Mouse (Mus musculus) adrenal gland, postnatal 4 days (tissue): ENCODE results near the gene Rsbn1l. TPM values are rescaled to one million over a fixed set of nuclear protein-coding genes. Genes with fewer than 3 reads are reported as not detected.

Experiments
- total RNA-seq, 2 experiments: library from RNA; stranded (reverse); gene quantifications; 2 replicates each; pipeline ENCODE4 v1.2.3; 2021

Rsbn1l gene
- total RNA-seq, 2 experiments from 2014 or later, result 19.5 to 21.8 TPM

Other genes with a start within 250 kb of the Rsbn1l start
- gene Phtf2, start 74.3 kb downstream of the Rsbn1l start, total RNA-seq, result 10 to 100 TPM; 13.9 to 14.6 TPM
- 10 to 100 TPM; 24.5 to 27.6 TPM for gene Tmem60, start 74.2 kb downstream of the Rsbn1l start, total RNA-seq
- gene Ptpn12, start 99.5 kb upstream of the Rsbn1l start, total RNA-seq, result 10 to 100 TPM; 52.2 to 55.8 TPM
- gene Gsap, start 229.9 kb upstream of the Rsbn1l start, total RNA-seq, result 1 to 10 TPM; 6.6 TPM